Mouse (Mus musculus) urinary bladder, postnatal 14 days (tissue): ENCODE data around the gene Milr1.

Source experiments
- DNase-seq: peaks from one replicate; pipeline ENCODE4 v3.0.0; 2021; ENCODE audit warnings: low spot score

The Milr1 gene

DNA sequence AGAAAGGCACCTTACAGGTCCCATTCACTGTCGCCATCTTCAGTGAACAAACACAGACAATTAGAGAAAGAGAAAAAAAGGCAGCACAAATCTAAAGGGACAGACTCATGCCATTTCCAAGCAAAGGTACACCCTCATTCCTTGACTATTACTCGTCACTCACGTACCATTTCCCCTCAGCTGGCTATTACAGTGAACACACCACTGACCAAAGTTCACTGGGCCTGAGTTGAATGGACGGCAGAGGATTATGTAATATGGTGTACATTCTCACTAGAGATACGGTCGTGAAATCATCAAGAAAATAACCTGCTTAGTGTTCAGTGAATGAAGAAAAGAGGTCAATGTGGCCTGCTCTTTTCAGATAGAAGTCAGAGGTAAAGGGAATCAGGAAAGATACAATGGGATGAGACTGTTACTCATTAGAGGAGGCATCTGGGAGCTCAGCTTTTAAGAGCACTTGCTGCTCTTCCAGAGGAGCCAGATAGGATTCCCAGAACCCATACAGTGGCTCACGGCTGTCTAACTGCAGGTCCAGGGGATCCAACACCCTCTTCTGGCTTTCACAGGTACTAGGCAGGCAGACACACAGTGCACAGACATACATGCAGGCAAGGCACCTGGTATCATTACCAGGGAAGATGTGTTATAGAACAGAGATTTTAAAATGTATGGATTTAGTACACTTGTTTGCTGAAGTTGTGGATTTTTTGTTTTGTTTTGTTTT lies 61.5 kb downstream of the Milr1 start:
- DNase-seq = no peak

DNA sequence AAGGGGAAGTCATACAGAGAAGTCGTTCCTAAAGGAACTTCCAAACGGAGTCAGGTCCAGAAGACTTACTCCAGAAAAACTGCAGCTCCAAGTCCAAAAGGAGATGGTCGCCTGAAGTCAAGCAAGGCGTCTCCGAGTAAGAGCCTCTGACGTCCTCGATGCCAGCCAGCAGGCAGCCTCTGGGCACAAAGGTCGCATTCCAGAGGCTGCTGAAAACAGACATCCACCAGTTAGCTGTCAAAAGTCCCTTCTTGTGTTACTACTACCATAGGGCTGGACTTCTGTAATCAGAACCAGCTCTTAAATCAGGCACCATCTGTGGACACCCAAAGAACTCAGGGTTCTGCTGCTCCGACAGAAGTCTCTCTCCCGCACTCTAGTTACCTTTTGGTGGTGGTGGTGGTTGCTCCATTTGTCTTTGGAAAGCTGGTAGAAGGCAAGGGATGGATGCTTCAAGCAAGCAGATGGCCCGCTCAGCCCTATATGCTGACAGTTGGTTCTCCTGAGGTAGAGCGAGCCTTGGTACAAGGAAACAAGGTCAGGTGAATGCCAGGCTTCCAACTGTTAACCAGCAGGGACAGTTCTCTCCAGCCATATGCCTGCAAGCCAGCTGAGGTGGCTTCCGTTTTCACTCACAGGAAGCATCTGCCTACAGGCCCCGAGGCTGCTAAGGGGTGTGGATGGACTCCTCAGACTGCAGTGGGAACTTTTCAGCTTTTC lies 63.7 kb downstream of the Milr1 start:
- no peak for DNase-seq

DNA sequence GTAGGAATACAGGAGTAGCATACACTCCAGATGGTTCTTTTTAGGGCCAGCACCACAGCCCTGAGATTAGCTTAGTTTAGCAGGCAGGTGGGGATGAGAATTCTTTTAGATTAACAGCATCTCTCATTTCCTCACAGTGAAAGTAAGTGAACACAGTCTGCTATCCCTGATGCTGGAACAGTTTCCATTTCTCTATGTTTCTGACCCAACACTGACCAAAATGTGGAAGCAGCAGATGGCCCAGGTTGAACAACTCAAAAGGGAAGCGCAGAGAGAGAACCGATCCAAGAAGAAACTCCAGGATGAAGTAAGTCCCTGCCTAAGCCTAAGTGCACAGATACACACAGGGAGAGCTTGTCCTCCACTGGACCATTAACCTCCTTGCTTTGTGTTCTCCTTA lies 64.3 kb downstream of the Milr1 start:
- DNase-seq = no peak

DNA sequence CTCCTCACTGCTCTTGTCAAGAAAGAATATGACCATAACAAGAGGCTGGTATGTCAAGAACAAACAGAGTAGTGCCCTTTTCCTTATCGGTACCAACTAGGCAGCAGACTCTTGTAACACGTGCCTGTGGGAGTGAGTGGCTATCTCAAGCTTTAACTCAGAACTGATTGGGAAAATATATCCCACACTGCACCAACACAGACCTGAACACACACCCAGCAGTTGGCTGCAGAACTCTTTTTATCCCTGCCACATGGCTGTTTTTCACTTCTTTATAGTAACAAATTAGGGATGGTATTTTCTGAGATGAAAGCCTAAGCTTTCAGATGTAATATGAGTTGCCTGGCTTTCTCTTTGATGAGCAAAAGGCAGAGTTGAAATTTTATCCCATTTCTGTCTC lies 64.7 kb downstream of the Milr1 start:
- DNase-seq = no peak

DNA sequence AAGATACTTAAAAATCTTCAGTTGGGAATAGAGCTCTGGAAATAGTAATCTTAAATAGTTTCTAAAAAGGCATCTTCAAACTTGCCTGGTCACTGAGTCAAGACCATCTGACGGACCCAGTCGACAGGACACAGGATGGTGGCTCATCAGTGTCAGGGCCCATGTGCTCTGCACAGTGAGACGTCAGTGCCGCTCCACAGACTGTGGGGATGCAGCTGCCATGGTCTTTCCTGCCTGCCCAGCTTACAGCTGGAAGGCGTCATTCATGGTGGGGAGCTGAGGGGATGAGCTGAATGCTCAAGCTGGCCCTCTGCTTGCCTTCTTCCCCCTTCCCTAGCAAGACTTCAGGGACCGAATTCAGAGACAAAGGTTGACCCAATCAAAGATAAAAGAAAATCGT lies 65.3 kb downstream of the Milr1 start:
- no peak for DNase-seq

DNA sequence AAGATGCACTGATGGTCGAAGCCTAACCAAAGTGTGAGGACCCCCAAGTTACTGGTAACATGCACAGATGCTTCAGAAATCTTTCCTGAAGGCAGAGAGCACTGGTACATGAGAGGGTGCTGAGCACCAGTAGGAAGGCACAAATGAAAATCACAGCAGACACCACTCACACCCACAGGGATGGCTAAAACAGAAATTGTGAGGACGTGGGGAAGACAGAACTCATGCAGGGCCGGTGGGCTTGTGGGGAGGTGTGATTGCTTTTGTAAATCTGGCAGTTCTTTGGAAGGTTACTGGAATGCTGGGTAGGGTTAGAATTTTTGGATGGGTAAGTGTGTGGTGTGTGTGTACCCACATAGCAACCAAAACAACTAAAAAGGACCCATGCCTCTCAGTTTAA lies 66.1 kb downstream of the Milr1 start:
- DNase-seq = no peak

DNA sequence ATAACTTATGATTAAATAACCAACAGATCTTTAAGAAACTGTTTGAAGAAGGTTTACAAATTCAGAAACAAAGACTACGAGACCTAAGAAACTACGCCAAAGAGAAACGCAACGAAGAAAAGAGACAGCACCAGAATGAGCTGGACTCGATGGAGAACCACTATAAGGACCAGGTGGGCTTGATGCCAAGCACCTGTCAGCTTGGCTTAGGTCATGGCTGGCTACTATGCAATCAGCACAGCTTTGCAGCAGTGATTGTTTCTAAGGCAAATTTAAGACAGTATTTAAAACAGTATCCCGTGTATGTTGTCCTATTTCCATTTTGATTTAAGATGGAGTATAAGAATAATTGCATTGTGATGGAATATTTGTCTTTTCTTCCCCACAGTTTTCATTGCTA lies 66.8 kb downstream of the Milr1 start:
- no peak for DNase-seq

DNA sequence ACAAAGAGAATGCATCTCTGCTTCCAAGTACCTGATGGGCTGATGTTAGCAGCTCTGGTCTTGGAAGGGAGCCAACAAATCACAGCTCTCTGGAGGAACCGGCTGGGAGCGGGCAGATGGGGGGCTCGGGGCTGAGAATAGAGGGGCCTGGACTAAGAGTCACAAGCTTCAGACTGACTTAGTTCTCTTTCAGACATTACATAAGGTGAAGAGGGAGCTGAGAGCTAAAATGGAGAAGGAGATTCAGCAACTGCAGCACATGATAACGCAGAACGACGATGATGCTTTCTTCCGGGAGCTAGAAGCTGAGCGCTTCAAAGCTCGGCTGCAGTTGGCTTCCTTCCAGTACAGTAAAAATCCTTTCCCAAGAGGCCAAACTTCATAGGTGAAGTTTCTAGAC lies 67.3 kb downstream of the Milr1 start:
- DNase-seq = no peak
